Mouse (Mus musculus) heart, postnatal 0 days (tissue): ENCODE measurements around the gene Itpk1. TPM values are rescaled to one million over a fixed set of nuclear protein-coding genes. Genes with fewer than 3 reads are reported as not detected.

Source experiments
- ATAC-seq: fragments of 200-750 bp; cut with Nextera tagmentation; 2 replicates; pipeline ENCODE4 v1.8.0; 2017; ENCODE audit warnings: low read depth, moderate number of reproducible peaks, moderate library complexity; ENCODE audit not compliant: insufficient read depth
- DNase-seq: peaks from one replicate; pipeline ENCODE4 v3.0.0-alpha.2; 2016; ENCODE audit warnings: low spot score
- H3K27ac ChIP-seq: fragments of 300-500 bp; sonication (generic); 2 replicates; pipeline ENCODE4 v1.5.1; 2014; ENCODE audit warnings: low read depth, mild to moderate bottlenecking
- H3K27me3 ChIP-seq: fragments of 300-500 bp; sonication (generic); 2 replicates; pipeline ENCODE4 v1.6.1; 2014; ENCODE audit warnings: low read length, mixed read lengths; ENCODE audit not compliant: control insufficient read depth, insufficient read depth
- H3K36me3 ChIP-seq: fragments of 300-500 bp; sonication (generic); replicated peaks from 2 replicates; pipeline ENCODE4 v1.6.1; 2014; ENCODE audit warnings: low read length, mixed read lengths; ENCODE audit not compliant: control insufficient read depth, insufficient read depth
- H3K4me1 ChIP-seq: fragments of 300-500 bp; sonication (generic); 2 replicates; pipeline ENCODE4 v1.6.1; 2014; ENCODE audit warnings: antibody characterized with exemption; ENCODE audit not compliant: control insufficient read depth, insufficient read depth
- H3K4me2 ChIP-seq: fragments of 300-500 bp; sonication (generic); 2 replicates; pipeline ENCODE4 v1.6.1; 2014; ENCODE audit warnings: low read depth, mild to moderate bottlenecking, low read length, moderate library complexity
- H3K4me3 ChIP-seq: fragments of 300-500 bp; sonication (generic); 2 replicates; pipeline ENCODE4 v1.5.1; 2014; ENCODE audit warnings: low read depth, low read length
- H3K9ac ChIP-seq: fragments of 300-500 bp; sonication (generic); replicated peaks from 2 replicates; pipeline ENCODE4 v1.6.1; 2014; ENCODE audit warnings: low read depth, low read length, mixed read lengths
- H3K9me3 ChIP-seq: fragments of 300-500 bp; sonication (generic); replicated peaks from 2 replicates; pipeline ENCODE4 v1.6.1; 2016; ENCODE audit warnings: low read length; ENCODE audit not compliant: control insufficient read depth
- CTCF ChIP-seq: IDR thresholded peaks from 2 replicates; pipeline ENCODE4 v1.5.1; 2016; ENCODE audit warnings: antibody characterized with exemption, control low read depth, low read depth
- EP300 ChIP-seq: IDR thresholded peaks from 2 replicates; pipeline ENCODE4 v1.6.1; 2016; ENCODE audit warnings: antibody characterized with exemption, low read depth
- WGBS: fragments of 180-500 bp; shearing (Covaris S2); extraction: QIAGEN DNeasy Blood & Tissue Kit; methylation state at CpG from one replicate; pipeline ENCODE4 v1.1.7; 2014; 5-methylcytosine and 5-hydroxymethylcytosine counted together
- polyA plus RNA-seq: library from polyadenylated mRNA; unstranded; fragments of >200 nt; fragmentation: Nextera tagmentation; extraction: Ambion mirVana; gene quantifications from 2 replicates; pipeline ENCODE4 v1.2.1, GENCODE M21; 2015
- total RNA-seq: library from RNA; depleted of rRNA; stranded (reverse); fragments of >200 nt; gene quantifications from 2 replicates; pipeline ENCODE4 v1.2.3, GENCODE M21; 2014; ENCODE audit warnings: low replicate concordance

Gene Itpk1
- total and polyA plus RNA-seq, 2 experiments from 2014 or later, result 2.6 to 9.4 TPM

DNA sequence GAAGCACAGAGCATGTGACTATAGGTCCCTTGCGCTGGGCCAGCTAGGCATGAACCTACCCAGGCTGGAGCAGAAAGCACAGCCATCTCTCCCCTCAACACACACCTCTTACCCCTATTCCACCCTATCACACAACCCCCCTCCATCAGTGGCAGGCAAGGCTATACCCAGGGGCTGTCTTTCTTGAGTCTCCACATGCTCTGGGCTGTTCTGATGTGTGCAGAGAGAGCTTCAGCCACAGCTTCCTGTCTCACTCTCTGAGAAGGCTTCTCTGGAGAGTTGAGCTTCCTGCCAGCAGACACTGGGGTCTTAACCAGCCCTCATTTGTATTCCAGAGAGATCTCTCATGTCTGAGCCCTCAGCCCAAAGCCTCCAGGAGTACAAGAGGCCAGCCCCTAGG, 92.3 kb downstream of the Itpk1 start:
- Histone ChIP-seq H3K4me2 (no peak overlapping the region), H3K27ac (no peak overlapping the region), H3K4me3 (no peak overlapping the region), H3K4me1 (peaks cover 8% of the 10 kb centered on the region; the same call in 1 of the 2 replicates), H3K36me3 (no peaks in the 10 kb centered on the region), H3K9ac (no peak overlapping the region), H3K27me3 (no peaks in the 10 kb centered on the region), H3K9me3 (no peaks in the 10 kb centered on the region)
- 94% methylated on average over 1 of the region's 1 CpGs for WGBS
- DNase-seq (no peak), ATAC-seq (no peak)
- TF ChIP-seq CTCF, result no peak
- no peak for TF ChIP-seq EP300

DNA sequence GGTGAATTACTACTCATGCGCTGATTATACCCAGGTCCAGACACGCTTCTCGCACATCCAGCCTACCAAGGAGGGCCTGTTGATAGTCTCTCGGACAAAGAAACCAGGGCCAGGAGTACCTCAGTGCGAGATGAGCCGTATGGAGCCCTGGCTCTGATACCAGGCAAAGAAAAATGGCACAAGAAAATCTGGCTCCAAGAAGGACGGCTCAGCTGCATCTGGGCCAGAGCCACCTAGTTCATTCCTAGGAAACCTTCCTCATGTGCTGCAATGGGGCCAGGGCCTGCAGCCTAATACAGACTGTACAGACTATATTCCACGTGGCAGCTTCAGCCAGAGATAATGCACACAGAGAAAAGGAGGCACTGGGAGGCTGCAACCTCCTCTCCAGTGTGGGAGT, 93.8 kb downstream of the Itpk1 start:
- Histone ChIP-seq H3K4me1 (peaks cover 3% of the 10 kb centered on the region; the same call in 1 of the 2 replicates), H3K27ac (no peak overlapping the region), H3K27me3 (no peaks in the 10 kb centered on the region), H3K36me3 (no peaks in the 10 kb centered on the region), H3K9me3 (no peaks in the 10 kb centered on the region), H3K4me2 (no peak overlapping the region), H3K4me3 (no peak overlapping the region), H3K9ac (no peak overlapping the region)
- 83% methylated on average over 8 of the region's 8 CpGs for WGBS
- TF ChIP-seq CTCF (no peak), EP300 (no peak)
- ATAC-seq (no peak), DNase-seq (no peak)

DNA sequence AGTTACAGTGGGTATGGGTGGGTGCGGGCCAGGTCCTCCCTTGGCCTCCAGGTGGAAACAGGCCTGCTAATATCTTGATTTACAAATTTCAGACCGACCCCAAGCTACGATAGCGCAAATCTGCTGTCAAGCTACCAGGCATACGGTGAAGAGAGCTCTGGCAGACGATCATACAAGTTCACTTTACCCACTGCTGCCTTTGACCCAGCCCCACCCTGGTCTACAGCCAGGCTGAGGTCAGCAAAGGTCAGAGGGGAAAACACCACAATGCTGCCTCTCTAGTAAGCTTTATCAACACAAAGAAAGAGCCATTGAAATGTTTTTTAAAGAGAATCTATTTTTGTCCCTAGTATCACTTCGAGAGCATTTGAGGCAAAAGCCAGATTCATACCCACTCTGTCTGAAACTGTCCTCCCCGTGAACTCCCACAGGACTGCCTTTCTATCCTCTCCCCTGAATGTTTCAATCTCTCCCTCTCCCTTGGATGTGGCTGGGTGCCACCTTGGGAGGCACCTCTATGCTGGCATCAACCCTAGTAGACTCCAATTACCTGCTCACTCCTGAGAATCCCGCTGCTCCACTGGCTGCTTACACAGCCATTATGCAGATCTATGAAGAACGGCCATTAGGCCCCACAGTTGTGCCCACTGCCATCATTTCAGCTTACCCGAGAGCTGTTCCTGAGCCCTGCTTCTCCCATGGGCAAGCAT, 96.8 kb downstream of the Itpk1 start:
- 55% methylated on average over 11 of the region's 11 CpGs for WGBS
- TF ChIP-seq CTCF (no peak), EP300 (no peak)
- Histone ChIP-seq H3K36me3 (no peaks in the 10 kb centered on the region), H3K27ac (no peak overlapping the region), H3K4me1 (peaks cover 3% of the 10 kb centered on the region; the same call in 1 of the 2 replicates), H3K27me3 (no peaks in the 10 kb centered on the region), H3K9me3 (no peaks in the 10 kb centered on the region), H3K9ac (no peak overlapping the region), H3K4me3 (no peak overlapping the region), H3K4me2 (no peak overlapping the region)
- ATAC-seq, result no peak; the same call in 1 of the 2 replicates
- no peak for DNase-seq

DNA sequence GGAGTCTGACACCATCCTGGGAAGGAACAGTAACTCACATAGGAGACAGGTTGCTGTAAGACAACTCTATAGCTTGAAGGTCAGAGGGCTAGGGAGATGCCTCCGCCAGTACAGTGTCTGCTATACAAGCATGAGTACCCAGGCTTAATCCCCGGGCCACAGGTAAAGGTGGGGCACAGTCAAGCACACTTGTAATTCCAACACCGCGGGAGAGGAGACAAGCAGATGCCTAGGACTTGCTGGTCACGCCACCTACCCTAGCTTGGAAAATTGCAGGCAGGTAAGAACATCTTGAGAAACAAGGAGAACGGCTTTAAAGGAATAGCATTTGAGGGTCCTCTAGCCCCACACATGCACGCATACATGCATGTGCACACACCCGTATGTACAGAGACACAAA, 97.7 kb downstream of the Itpk1 start:
- H3K9ac ChIP-seq, result no peak overlapping the region
- H3K4me2 ChIP-seq, result no peak overlapping the region
- no peak for ATAC-seq
- TF ChIP-seq EP300 (no peak), CTCF (no peak)
- H3K27ac ChIP-seq, result no peak overlapping the region
- H3K36me3 ChIP-seq, result no peaks in the 10 kb centered on the region
- peaks cover 3% of the 10 kb centered on the region; the same call in 1 of the 2 replicates for H3K4me1 ChIP-seq
- no peaks in the 10 kb centered on the region for H3K9me3 ChIP-seq
- no peak for DNase-seq
- H3K4me3 ChIP-seq, result no peak overlapping the region
- 90% methylated on average over 8 of the region's 8 CpGs for WGBS
- H3K27me3 ChIP-seq, result no peaks in the 10 kb centered on the region

DNA sequence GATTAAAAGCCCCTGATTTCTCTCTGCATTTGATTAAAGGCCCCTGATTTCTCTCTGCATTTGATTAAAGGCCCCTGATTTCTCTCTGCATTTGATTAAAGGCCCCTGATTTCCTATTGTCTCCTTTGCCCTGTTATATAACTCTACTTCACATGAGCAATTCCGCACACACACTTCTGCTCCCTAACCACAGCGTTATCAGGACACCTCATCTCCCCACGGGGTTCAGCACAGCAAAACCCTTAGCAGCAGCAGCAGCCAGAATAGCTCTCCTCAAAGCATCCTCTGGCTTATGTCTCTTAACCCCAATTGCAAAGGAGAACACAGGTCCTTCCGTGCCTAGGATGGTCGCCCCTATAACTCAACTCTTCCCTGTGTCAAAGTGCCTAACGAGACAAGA, 99.1 kb downstream of the Itpk1 start:
- H3K9ac ChIP-seq, result no peak overlapping the region
- WGBS, result 82% methylated on average over 6 of the region's 6 CpGs
- no peak for DNase-seq
- H3K4me2 ChIP-seq, result no peak overlapping the region
- no peaks in the 10 kb centered on the region for H3K36me3 ChIP-seq
- H3K4me1 ChIP-seq, result peaks cover 3% of the 10 kb centered on the region; the same call in 1 of the 2 replicates
- TF ChIP-seq CTCF (no peak), EP300 (no peak)
- H3K27ac ChIP-seq, result no peak overlapping the region
- H3K4me3 ChIP-seq, result no peak overlapping the region
- ATAC-seq, result no peak
- H3K9me3 ChIP-seq, result no peaks in the 10 kb centered on the region
- H3K27me3 ChIP-seq, result no peaks in the 10 kb centered on the region
